Mouse (Mus musculus) intestine, embryonic 15.5 days (tissue): ENCODE measurements around the gene Ccp110. TPM values are rescaled to one million over a fixed set of nuclear protein-coding genes. Genes with fewer than 3 reads are reported as not detected.
A peak's percentile ranks its signal among the peaks of the same experiment; 100 is the strongest.

Source experiments
- ATAC-seq: fragments of 200-750 bp; cut with Nextera tagmentation; 2 replicates; pipeline ENCODE4 v1.8.0; 2017; ENCODE audit warnings: moderate TSS enrichment, moderate library complexity
- H3K27ac ChIP-seq: fragments of 300-500 bp; sonication (generic); 2 replicates; pipeline ENCODE4 v1.5.1; 2015; ENCODE audit warnings: mild to moderate bottlenecking, inconsistent platforms
- H3K27me3 ChIP-seq: fragments of 300-500 bp; sonication (generic); replicated peaks from 2 replicates; pipeline ENCODE4 v1.6.1; 2015; ENCODE audit warnings: inconsistent platforms
- H3K36me3 ChIP-seq: fragments of 300-500 bp; sonication (generic); 2 replicates; pipeline ENCODE4 v1.6.1; 2015; ENCODE audit warnings: inconsistent platforms
- H3K4me1 ChIP-seq: fragments of 300-500 bp; sonication (generic); replicated peaks from 2 replicates; pipeline ENCODE4 v1.6.1; 2015; ENCODE audit warnings: inconsistent platforms
- H3K4me2 ChIP-seq: fragments of 300-500 bp; sonication (generic); replicated peaks from 2 replicates; pipeline ENCODE4 v1.6.1; 2015; ENCODE audit warnings: mild to moderate bottlenecking, inconsistent platforms
- H3K4me3 ChIP-seq: fragments of 300-500 bp; sonication (generic); replicated peaks from 2 replicates; pipeline ENCODE4 v1.5.1; 2015; ENCODE audit warnings: inconsistent platforms
- H3K9ac ChIP-seq: fragments of 300-500 bp; sonication (generic); 2 replicates; pipeline ENCODE4 v1.6.1; 2015; ENCODE audit warnings: inconsistent platforms
- H3K9me3 ChIP-seq: fragments of 300-500 bp; sonication (generic); 2 replicates; pipeline ENCODE4 v1.6.1; 2016; ENCODE audit warnings: inconsistent platforms
- WGBS: fragments of 180-500 bp; shearing (Covaris S2); methylation state at CpG from one replicate; pipeline ENCODE4 v1.1.7; 2015; 5-methylcytosine and 5-hydroxymethylcytosine counted together
- polyA plus RNA-seq: library from polyadenylated mRNA; unstranded; fragments of >200 nt; fragmentation: Nextera tagmentation; extraction: Ambion mirVana; gene quantifications from 2 replicates; pipeline ENCODE4 v1.2.1, GENCODE M21; 2015

The Ccp110 gene
- polyA plus RNA-seq, 1 experiment from 2014 or later, result 10.7 TPM

DNA sequence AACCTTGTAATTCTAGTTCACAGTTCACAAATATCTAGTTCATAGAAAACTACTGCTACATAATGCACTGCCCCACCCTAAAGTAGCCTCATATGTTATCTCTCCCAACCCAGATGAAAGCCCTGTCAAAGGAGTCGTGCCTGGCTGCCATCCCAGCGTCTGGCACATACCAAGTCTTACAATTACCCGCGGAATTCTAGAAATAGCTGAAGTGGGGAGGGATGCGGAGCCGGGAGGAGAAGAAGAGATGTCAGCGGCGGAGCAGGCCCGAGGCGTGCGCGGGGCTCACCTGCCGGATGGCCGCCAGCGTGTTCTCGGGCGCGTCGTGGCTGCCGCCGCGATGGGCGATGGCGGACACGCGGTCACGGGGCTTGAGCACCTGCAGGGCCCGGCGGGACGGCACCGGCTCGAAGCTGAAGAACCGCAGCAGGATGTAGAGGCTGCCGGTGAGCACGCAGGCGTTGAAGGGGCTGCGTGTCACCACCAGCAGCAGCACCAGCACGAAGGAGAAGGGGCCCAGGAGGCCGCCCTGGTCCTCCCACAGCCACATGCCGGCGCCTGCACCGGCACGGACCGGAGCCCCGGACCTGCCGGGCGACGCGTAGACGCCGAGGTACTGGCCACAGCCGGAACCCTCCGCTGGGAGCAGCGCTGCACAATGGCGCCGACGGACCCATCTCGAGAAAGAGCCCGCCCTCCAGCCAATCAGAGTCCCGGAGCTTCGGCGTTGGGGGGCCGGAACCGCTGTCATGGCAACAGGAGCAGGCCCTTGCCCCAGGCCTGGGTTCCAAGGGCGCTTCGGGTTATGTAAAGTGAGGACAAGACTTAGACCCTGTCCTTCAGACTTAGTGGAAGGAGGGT is 7.0 kb upstream of the Ccp110 start, which contains the start of gene Gde1:
Gene Gde1, minus strand, starts transcription at position 678 of the 861 bp plus-strand sequence.
- peak; percentile 86 for ATAC-seq
- no peaks in the 10 kb centered on the region for H3K9me3 ChIP-seq
- peak within 1 kb of the TSS; percentile 91 for H3K4me3 ChIP-seq
- peaks cover 14% of the 10 kb centered on the region; the same call in 1 of the 2 replicates for H3K4me1 ChIP-seq
- under 1% methylated on average over 65 of the region's 66 CpGs for WGBS
- H3K27me3 ChIP-seq, result no peaks in the 10 kb centered on the region
- H3K27ac ChIP-seq, result peak within 1 kb of the TSS; percentile 89
- H3K4me2 ChIP-seq, result peak within 1 kb of the TSS; percentile 78
- H3K9ac ChIP-seq, result peak within 1 kb of the TSS; percentile 90
- H3K36me3 ChIP-seq, result no peaks in the 10 kb centered on the region

DNA sequence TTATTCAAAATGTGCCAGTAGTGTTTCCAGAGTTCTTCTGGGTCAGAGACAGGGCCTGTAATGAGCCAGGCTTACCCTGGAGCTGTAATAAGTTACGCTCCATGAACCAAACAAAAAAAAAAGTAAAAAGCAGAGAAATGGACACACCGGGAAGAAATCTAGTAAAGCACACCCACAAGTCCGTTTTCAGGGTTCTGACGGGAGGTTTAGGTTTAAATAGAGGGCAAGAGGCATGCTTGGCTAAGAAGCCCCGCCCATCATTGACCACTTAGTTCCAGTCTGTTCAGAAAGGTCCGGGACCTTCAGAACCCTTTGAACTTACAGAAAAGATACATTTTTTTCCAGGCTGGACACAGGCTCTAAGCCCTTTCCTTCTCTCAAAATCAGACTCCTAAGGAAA is 6.3 kb upstream of the Ccp110 start:
- Histone ChIP-seq H3K4me3 (peak overlapping the region; percentile 91; the same call in 1 of the 2 replicates), H3K9ac (no peak overlapping the region), H3K4me2 (peak overlapping the region; percentile 78), H3K4me1 (peaks cover 14% of the 10 kb centered on the region; the same call in 1 of the 2 replicates), H3K36me3 (no peaks in the 10 kb centered on the region), H3K27me3 (no peaks in the 10 kb centered on the region), H3K27ac (no peak overlapping the region), H3K9me3 (no peaks in the 10 kb centered on the region)
- no peak for ATAC-seq
- WGBS, result 37% methylated on average over 6 of the region's 6 CpGs

DNA sequence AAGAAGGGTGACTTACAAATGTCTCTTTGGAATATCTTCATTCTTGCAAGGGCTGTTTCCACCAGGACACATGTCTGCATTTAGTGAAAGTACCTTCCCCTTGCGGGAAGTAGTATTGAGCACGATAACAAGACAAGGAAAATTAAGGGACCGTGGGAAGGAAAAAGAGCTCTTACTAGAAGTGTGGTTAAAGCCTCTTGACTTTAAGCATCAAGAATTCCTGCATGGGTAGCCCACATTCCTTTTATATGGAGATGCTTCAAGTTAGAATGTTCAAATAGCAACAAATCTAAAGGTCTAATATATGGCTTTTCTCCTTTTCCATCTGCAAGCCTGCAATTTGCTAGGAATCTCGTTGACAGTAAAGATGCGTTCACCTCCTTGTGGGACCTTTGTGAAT is 5.9 kb upstream of the Ccp110 start:
- Histone ChIP-seq H3K4me3 (no peak overlapping the region), H3K9ac (no peak overlapping the region), H3K27ac (no peak overlapping the region), H3K4me1 (peaks cover 14% of the 10 kb centered on the region; the same call in 1 of the 2 replicates), H3K9me3 (no peaks in the 10 kb centered on the region), H3K27me3 (no peaks in the 10 kb centered on the region), H3K36me3 (no peaks in the 10 kb centered on the region), H3K4me2 (no peak overlapping the region)
- no peak for ATAC-seq
- 90% methylated on average over 5 of the region's 5 CpGs for WGBS

DNA sequence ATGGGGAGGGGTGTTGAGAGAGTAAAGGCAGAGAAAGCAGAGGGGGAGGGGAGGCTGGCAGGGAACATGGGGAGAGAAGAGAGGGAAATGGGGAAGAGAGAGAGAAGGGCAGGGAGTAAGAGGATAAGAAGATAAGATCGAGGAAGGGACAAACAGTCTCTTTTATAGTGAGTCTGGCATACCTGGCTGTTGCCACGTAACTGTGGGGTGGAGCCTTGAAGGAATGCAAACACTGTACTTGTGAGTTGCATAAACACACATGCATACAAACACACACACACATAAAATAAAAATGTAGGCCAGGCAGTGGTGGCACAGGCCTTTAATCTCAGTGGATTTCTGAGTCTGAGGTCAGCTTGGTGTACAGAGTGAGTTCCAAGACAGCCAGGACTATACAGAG is 5.1 kb upstream of the Ccp110 start:
- no peak overlapping the region for H3K9ac ChIP-seq
- peaks cover 14% of the 10 kb centered on the region; the same call in 1 of the 2 replicates for H3K4me1 ChIP-seq
- no peak overlapping the region for H3K27ac ChIP-seq
- no peak for ATAC-seq
- no peak overlapping the region for H3K4me2 ChIP-seq
- no peak overlapping the region for H3K4me3 ChIP-seq
- H3K9me3 ChIP-seq, result no peaks in the 10 kb centered on the region
- H3K27me3 ChIP-seq, result no peaks in the 10 kb centered on the region
- WGBS, result 54% methylated on average over 2 of the region's 2 CpGs
- no peaks in the 10 kb centered on the region for H3K36me3 ChIP-seq

DNA sequence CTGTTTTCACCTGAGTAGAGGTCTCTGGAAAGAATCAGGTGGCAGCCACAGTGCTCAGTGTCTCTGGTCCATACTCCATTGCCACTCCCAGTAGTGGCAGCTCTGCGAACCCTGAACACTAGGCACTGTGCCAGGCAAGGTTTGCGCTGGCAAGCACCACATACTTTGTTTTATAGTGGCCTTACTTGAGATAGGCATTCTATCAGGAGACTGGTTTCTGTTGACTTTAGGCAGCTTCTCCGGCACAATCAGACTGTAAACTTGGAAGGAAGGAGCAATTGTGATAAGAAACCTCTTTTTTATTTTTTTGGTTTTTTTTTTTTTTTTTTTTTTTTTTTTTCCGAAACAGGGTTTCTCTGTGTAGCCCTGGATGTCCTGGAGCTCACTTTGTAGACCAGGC is 4.3 kb upstream of the Ccp110 start:
- Histone ChIP-seq H3K27ac (peak overlapping the region; percentile 9; the same call in 1 of the 2 replicates), H3K27me3 (no peaks in the 10 kb centered on the region), H3K4me2 (no peak overlapping the region), H3K9me3 (no peaks in the 10 kb centered on the region), H3K9ac (no peak overlapping the region), H3K36me3 (no peaks in the 10 kb centered on the region), H3K4me3 (no peak overlapping the region), H3K4me1 (peaks cover 14% of the 10 kb centered on the region; the same call in 1 of the 2 replicates)
- peak; percentile 27 for ATAC-seq
- WGBS, result 59% methylated on average over 4 of the region's 4 CpGs

DNA sequence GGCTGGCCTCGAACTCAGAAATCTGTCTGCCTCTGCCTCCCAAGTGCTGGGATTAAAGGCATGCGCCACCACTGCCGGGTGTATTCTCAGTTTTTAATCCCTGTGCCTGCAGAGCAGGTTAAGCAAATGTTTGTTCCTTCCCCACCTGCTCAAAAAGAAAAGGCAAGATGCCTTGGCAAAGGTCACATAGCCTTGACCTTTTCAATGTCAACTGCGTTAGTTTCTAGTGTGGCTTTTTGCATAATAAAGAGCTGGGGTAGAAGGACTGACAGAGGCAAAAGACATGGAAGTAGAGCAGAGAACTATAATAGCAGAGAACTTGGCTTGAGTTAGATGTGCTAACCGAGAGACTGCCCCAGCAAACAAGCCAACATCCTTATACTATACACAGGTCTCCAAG is 1.6 kb upstream of the Ccp110 start:
- 71% methylated on average over 5 of the region's 5 CpGs for WGBS
- H3K4me1 ChIP-seq, result peaks cover 7% of the 10 kb centered on the region; the same call in 1 of the 2 replicates
- H3K27me3 ChIP-seq, result no peaks in the 10 kb centered on the region
- no peak overlapping the region for H3K27ac ChIP-seq
- no peaks in the 10 kb centered on the region for H3K9me3 ChIP-seq
- H3K4me2 ChIP-seq, result no peak overlapping the region
- no peak overlapping the region for H3K9ac ChIP-seq
- no peak for ATAC-seq
- H3K4me3 ChIP-seq, result no peak overlapping the region
- no peaks in the 10 kb centered on the region for H3K36me3 ChIP-seq

DNA sequence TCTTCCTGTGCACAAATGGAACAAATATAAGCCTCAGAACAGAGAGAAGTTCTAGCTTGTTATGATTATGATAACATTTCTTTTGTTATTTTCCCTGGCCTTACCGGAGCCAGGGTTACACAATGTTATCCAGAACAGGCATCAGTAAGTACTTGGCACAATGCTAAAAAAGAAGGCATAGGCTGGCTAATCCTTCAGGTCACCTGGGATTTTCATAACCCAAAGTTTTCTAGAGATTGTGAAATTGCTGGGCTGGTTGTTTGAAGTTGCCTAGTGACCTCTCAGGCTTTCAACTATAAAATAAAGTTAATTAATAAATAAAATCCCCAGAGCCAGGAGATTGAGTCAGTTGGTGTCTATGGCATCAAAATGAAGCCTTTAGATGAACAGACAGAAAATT is 2.5 kb downstream of the Ccp110 start:
- Histone ChIP-seq H3K4me3 (no peak overlapping the region), H3K9ac (no peak overlapping the region), H3K27me3 (no peaks in the 10 kb centered on the region), H3K4me1 (0 out of 2 replicates have a peak, but pooled peaks cover 3% of the 10 kb centered on the region), H3K27ac (no peak overlapping the region), H3K36me3 (0 out of 2 replicates have a peak, but pooled peaks cover 3% of the 10 kb centered on the region), H3K4me2 (no peak overlapping the region), H3K9me3 (no peaks in the 10 kb centered on the region)
- WGBS, result 93% methylated on average over 1 of the region's 1 CpGs
- ATAC-seq, result no peak

DNA sequence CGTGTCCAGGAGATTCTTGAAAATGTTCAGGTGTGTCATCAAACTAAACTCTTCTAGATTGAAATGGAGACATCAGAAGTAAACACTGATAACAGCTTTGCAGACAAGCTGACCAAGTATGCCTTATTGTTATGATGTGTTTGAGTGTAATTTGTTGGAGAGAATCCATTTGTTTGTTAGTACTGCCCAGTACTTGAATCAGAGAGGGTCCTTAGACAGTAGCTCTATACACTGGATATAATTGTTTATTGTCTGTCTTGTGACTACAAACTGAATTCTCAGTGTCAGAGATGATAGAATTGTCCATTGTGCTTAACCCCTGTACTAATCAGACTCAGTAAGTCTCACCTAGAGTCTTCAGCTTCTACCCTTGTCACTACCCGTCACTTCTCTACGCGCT is 5.7 kb downstream of the Ccp110 start:
- H3K36me3 ChIP-seq, result 0 out of 2 replicates have a peak, but pooled peaks cover 4% of the 10 kb centered on the region
- H3K4me2 ChIP-seq, result no peak overlapping the region
- H3K9ac ChIP-seq, result no peak overlapping the region
- H3K4me1 ChIP-seq, result 0 out of 2 replicates have a peak, but pooled peaks cover 2% of the 10 kb centered on the region
- no peak overlapping the region for H3K4me3 ChIP-seq
- WGBS, result 91% methylated on average over 4 of the region's 4 CpGs
- no peak overlapping the region for H3K27ac ChIP-seq
- no peaks in the 10 kb centered on the region for H3K9me3 ChIP-seq
- H3K27me3 ChIP-seq, result no peaks in the 10 kb centered on the region
- no peak for ATAC-seq

DNA sequence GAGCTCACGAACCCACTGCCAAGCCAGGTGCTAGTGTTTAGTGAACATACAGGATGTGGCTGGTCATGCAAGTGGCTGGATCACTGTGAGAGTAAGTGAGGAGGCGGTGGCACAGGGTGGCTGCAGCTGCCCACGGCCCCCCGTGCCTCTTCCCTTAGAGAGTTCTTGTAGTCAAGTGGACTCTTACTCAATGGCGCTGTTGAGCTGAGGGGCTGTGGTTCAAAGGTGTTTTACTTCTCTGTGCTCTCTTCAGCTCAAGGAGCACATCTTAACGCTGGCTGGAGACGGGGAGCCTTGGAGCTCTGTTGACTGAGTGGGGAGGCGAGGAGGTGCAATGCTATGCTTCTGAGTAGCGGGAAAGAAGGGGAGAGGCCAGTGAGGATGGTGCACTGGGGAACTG is 11.6 kb downstream of the Ccp110 start:
- WGBS, result 91% methylated on average over 9 of the region's 9 CpGs
- Histone ChIP-seq H3K9ac (no peak overlapping the region), H3K27me3 (no peaks in the 10 kb centered on the region), H3K27ac (no peak overlapping the region), H3K4me1 (no peaks in the 10 kb centered on the region), H3K9me3 (no peaks in the 10 kb centered on the region), H3K4me2 (no peak overlapping the region), H3K36me3 (0 out of 2 replicates have a peak, but pooled peaks cover 4% of the 10 kb centered on the region), H3K4me3 (no peak overlapping the region)
- ATAC-seq, result no peak

DNA sequence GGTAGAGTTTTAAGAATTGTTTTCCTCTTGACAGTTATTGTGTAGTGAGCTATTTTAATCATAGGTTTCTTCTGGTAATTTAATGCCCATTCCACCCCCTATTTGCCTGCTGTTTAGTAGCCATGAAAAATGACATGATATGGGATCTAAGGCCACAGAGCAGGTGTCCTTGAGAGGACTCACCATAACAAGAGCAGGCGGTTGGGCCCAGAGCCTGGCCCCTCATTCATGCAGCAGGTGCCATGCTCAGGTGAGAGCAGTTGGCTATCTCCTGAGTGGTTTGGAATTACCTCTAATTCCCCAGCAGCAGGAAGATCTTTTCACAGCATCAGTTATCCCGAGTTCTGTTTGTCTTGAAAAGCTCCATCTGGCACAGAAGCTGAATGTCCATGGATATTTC is 13.1 kb downstream of the Ccp110 start:
- Histone ChIP-seq H3K36me3 (no peaks in the 10 kb centered on the region), H3K27ac (no peak overlapping the region), H3K9me3 (no peaks in the 10 kb centered on the region), H3K4me2 (no peak overlapping the region), H3K27me3 (no peaks in the 10 kb centered on the region), H3K4me1 (no peaks in the 10 kb centered on the region), H3K4me3 (no peak overlapping the region), H3K9ac (no peak overlapping the region)
- ATAC-seq, result no peak
- 84% methylated on average over 2 of the region's 2 CpGs for WGBS

DNA sequence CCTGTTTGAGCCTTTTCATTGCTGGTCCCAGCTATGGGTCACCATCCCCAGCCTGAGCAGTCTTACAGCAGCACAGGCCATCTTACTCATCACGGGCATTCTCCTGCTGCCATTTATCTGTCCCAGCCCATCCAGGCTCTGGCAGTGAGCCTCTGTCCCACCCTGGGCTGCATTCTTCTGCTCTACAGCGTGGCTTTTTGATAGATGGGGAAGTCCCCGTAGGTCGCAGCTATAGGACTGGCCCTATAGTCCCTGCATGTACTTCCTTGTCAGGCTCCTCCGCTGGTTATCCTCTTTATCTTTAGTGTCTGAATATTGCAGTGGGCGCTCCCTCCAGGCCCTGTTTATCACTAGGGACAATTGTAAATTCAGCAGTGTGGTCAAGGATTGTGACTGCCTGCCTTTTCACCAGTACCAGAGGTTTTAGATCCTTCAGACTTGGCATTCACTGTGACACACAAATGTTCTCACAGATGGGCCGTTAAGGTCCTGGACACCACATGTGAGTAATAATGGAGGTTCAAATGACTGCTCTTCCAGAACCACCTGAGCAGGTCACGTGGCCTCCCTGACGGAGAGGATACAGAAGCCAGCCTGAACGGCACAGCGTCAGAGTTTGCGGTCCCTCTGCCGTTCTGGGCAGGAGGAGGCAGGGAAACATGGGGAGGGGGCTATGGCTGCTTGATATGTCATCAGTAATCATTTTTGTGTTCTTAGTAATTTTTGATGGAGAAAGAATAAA is 16.7 kb downstream of the Ccp110 start:
- no peaks in the 10 kb centered on the region for H3K4me1 ChIP-seq
- no peak overlapping the region for H3K9ac ChIP-seq
- no peaks in the 10 kb centered on the region for H3K27me3 ChIP-seq
- ATAC-seq, result peak; percentile 84
- H3K4me3 ChIP-seq, result no peak overlapping the region
- H3K9me3 ChIP-seq, result no peaks in the 10 kb centered on the region
- H3K27ac ChIP-seq, result no peak overlapping the region
- no peak overlapping the region for H3K4me2 ChIP-seq
- WGBS, result 78% methylated on average over 13 of the region's 13 CpGs
- no peaks in the 10 kb centered on the region for H3K36me3 ChIP-seq

DNA sequence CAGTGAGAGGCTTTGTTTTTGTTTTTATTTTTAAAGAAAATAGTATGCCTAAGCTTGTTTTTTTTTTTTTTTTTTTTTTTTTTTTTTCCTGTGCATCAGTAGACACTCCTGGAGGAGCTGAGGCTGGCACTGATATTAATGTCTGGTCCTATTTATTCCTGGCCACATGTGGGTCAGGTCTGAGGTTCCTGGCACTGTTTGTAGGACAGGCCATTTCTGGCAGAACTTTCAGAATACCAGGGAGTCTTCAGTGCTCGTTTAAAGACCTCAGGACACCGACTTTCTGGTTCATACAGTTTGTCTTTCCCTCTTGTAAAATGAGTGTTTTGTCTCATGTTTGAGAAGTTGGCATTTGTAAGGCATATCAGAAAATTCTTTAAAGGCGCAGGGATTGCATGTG is 19.4 kb downstream of the Ccp110 start:
- Histone ChIP-seq H3K4me1 (no peaks in the 10 kb centered on the region), H3K27me3 (no peaks in the 10 kb centered on the region), H3K27ac (no peak overlapping the region), H3K9me3 (no peaks in the 10 kb centered on the region), H3K36me3 (no peaks in the 10 kb centered on the region), H3K4me3 (no peak overlapping the region), H3K4me2 (no peak overlapping the region), H3K9ac (no peak overlapping the region)
- 88% methylated on average over 3 of the region's 3 CpGs for WGBS
- ATAC-seq, result no peak
